Mouse (Mus musculus): Measurements from ENCODE around the gene Wdr95. TPM values are rescaled to one million over a fixed set of nuclear protein-coding genes. Genes with fewer than 3 reads are reported as not detected.

Wdr95 gene
- total and polyA plus RNA-seq, 3 experiments: not detected

DNA sequence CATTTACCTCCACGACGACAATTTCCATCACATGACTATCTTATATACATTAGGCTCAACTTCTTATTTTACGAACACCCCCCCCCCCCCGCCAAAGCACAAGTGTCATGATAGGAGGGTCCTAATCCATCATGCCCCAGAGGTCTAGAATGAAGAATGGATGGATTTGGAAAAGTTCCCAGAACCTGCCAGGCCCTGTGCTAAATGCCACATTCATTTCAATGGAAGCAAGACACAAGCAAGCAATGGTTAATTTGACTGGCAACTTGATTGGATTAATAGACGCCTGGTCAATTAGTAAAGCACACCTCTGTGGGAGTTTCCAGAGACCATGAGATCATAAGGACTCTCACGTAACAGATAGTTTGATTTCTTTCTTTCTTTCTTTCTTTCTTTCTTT lies 11.4 kb upstream of the Wdr95 start (continued):
- TF ChIP-seq NELFE (IDR thresholded peaks at IDR 0.05; ENCODE audit: low read depth, low read length): no peak
- TF ChIP-seq MAX (IDR thresholded peaks at IDR 0.05; ENCODE audit: low read length): no peak
- no peak for TF ChIP-seq MYC (IDR thresholded peaks at IDR 0.05; ENCODE audit: low read depth, low read length)

DNA sequence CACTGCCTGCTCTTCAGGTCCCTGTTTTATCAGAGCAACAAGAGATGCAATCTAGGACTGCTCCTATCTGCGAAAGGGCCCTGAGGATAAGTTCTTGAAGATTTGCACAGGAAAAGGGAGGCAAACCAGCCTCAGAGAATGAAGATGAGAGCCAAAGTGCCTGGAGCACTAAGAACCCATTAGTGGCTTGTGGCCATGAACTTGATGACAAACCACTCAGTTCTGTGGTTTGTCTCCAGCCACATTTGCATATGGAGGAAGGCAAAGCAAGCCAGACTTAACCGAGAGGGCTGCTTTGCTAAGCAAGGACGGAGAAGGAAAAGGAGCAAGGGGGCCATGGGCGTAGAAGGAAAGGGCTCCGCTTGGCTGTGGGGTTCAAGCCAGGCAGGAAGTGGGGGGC lies 7.7 kb upstream of the Wdr95 start:
- Histone ChIP-seq H3K27me3 (ENCODE audit: control insufficient read depth in 1 of 2, insufficient read depth in 2 of 2, low read length in 2 of 2) (no peaks in the 10 kb centered on the region), H3K9me3 (replicated peaks; ENCODE audit: insufficient read depth, low read length) (no peaks in the 10 kb centered on the region), H3K27ac (ENCODE audit: control insufficient read depth, low read depth, low read length) (no peak overlapping the region), H3K9ac (ENCODE audit: control insufficient read depth, low read depth, low read length, poor library complexity, severe bottlenecking) (no peak overlapping the region), H3K4me1 (ENCODE audit: control insufficient read depth in 1 of 2, insufficient read depth in 2 of 2, low read length in 2 of 2) (peaks cover 1 to 3% of the 10 kb centered on the region in 2 experiments; a peak in 2 of 4 replicates), H3K36me3 (ENCODE audit: control insufficient read depth in 1 of 2, insufficient read depth in 2 of 2, low read length in 2 of 2) (no peaks in the 10 kb centered on the region), H3K79me2 (ENCODE audit: control insufficient read depth, insufficient read depth, low read length, poor library complexity) (no peaks in the 10 kb centered on the region), H3K4me3 (ENCODE audit: control insufficient read depth in 1 of 2, insufficient read depth in 1 of 2, low read depth in 2 of 2, low read length in 2 of 2) (no peak overlapping the region)
- no peak for TF ChIP-seq ELF1 (IDR thresholded peaks at IDR 0.05; ENCODE audit: low read depth, low read length)
- no peak for TF ChIP-seq ETS1 (IDR thresholded peaks at IDR 0.05; ENCODE audit: low read depth, low read length)
- TF ChIP-seq TBP (IDR thresholded peaks at IDR 0.05; ENCODE audit: low read depth, low read length): no peak
- no peak for TF ChIP-seq MAX (IDR thresholded peaks at IDR 0.05; ENCODE audit: low read length)
- TF ChIP-seq MAFK (IDR thresholded peaks at IDR 0.05; ENCODE audit: borderline replicate concordance, low read depth, low read length): no peak
- TF ChIP-seq USF2 (IDR thresholded peaks at IDR 0.05; ENCODE audit: borderline replicate concordance in 1 of 2, insufficient read depth in 1 of 2, low read depth in 1 of 2, low read length in 2 of 2): no peak
- no peak for TF ChIP-seq HCFC1 (IDR thresholded peaks at IDR 0.05; ENCODE audit: low read depth, low read length)
- TF ChIP-seq POLR2AphosphoS2 (IDR thresholded peaks at IDR 0.05; ENCODE audit: low read length): no peak
- TF ChIP-seq KAT2A (conservative IDR thresholded peaks at IDR 0.05; ENCODE audit: low read depth, low read length): no peak
- no peak for TF ChIP-seq POLR2AphosphoS5 (IDR thresholded peaks at IDR 0.05; ENCODE audit: borderline replicate concordance, low read depth, low read length)
- no peak for DNase-seq (ENCODE audit: low read depth, low spot score)

GRCm38 (mm10) chr5:149523856-149524241 lies 4.6 kb upstream of the Wdr95 start:
- H3K9ac ChIP-seq (ENCODE audit: control insufficient read depth, low read depth, low read length, poor library complexity, severe bottlenecking): no peak overlapping the region
- H3K27ac ChIP-seq (ENCODE audit: control insufficient read depth, low read depth, low read length): no peak overlapping the region
- no peaks in the 10 kb centered on the region for H3K9me3 ChIP-seq (replicated peaks; ENCODE audit: insufficient read depth, low read length)
- H3K4me1 ChIP-seq (ENCODE audit: control insufficient read depth in 1 of 2, insufficient read depth in 2 of 2, low read length in 2 of 2): 0 out of 4 replicates have a peak, but pooled peaks cover 0 to 3% of the 10 kb centered on the region in 2 experiments
- no peak overlapping the region for H3K4me3 ChIP-seq (ENCODE audit: control insufficient read depth in 1 of 2, insufficient read depth in 1 of 2, low read depth in 2 of 2, low read length in 2 of 2)
- H3K36me3 ChIP-seq (ENCODE audit: control insufficient read depth in 1 of 2, insufficient read depth in 2 of 2, low read length in 2 of 2): no peaks in the 10 kb centered on the region
- DNase-seq (ENCODE audit: low read depth, low spot score): no peak
- no peaks in the 10 kb centered on the region for H3K79me2 ChIP-seq (ENCODE audit: control insufficient read depth, insufficient read depth, low read length, poor library complexity)
- TF ChIP-seq TAL1 (IDR thresholded peaks at IDR 0.05; ENCODE audit: low read length): no peak
- no peak for TF ChIP-seq BHLHE40 (IDR thresholded peaks at IDR 0.05; ENCODE audit: borderline replicate concordance, low read depth, low read length)
- no peak for TF ChIP-seq ZC3H11A (IDR thresholded peaks at IDR 0.05; ENCODE audit: low read depth, low read length)
- no peak for TF ChIP-seq USF1 (IDR thresholded peaks at IDR 0.05; ENCODE audit: low read depth, low read length)
- no peak for TF ChIP-seq POLR2A (IDR thresholded peaks at IDR 0.05; ENCODE audit: control insufficient read depth in 1 of 2, insufficient read depth in 1 of 2, low read depth in 1 of 2, low read length in 2 of 2, poor library complexity in 1 of 2)
- TF ChIP-seq POLR2AphosphoS2 (IDR thresholded peaks at IDR 0.05; ENCODE audit: low read length): no peak
- TF ChIP-seq CHD2 (IDR thresholded peaks at IDR 0.05; ENCODE audit: low read length): no peak
- TF ChIP-seq USF2 (IDR thresholded peaks at IDR 0.05; ENCODE audit: borderline replicate concordance in 1 of 2, insufficient read depth in 1 of 2, low read depth in 1 of 2, low read length in 2 of 2): no peak
- no peak for TF ChIP-seq MAX (IDR thresholded peaks at IDR 0.05; ENCODE audit: low read length)
- no peak for TF ChIP-seq ZKSCAN1 (IDR thresholded peaks at IDR 0.05; ENCODE audit: low read depth, low read length)
- no peak for TF ChIP-seq CTCF (IDR thresholded peaks at IDR 0.05 in 2 of 3, conservative IDR thresholded peaks at IDR 0.05 in 1 of 3; ENCODE audit: control insufficient read depth in 1 of 3, insufficient read depth in 1 of 3, low read depth in 2 of 3, low read length in 3 of 3, poor library complexity in 1 of 3, severe bottlenecking in 1 of 3)
- no peak for TF ChIP-seq HCFC1 (IDR thresholded peaks at IDR 0.05; ENCODE audit: low read depth, low read length)
- no peak for TF ChIP-seq GATA1 (IDR thresholded peaks at IDR 0.05; ENCODE audit: low read depth, low read length)
- no peak for TF ChIP-seq E2F4 (IDR thresholded peaks at IDR 0.05; ENCODE audit: borderline replicate concordance, low read depth, low read length)
- no peak for TF ChIP-seq SIN3A (IDR thresholded peaks at IDR 0.05; ENCODE audit: low read length)
- no peak for TF ChIP-seq JUND (IDR thresholded peaks at IDR 0.05; ENCODE audit: low read depth, low read length)
- TF ChIP-seq NRF1 (IDR thresholded peaks at IDR 0.05; ENCODE audit: insufficient read depth, low read depth, low read length, poor library complexity, severe bottlenecking): no peak
- H3K27me3 ChIP-seq (ENCODE audit: control insufficient read depth in 1 of 2, insufficient read depth in 2 of 2, low read length in 2 of 2): no peaks in the 10 kb centered on the region

Data from MEL (cell line).